Comparison of ENCODE assay signal across 9 mouse cellular contexts in genomic region chr7:16103760-16104159, GRCm38 (mm10). TPM values are rescaled to one million over a fixed set of nuclear protein-coding genes. Genes with fewer than 3 reads are reported as not detected.
A peak's percentile ranks its signal among the peaks of the same experiment; 100 is the strongest.
DNase-seq lines count a peak whose midpoint lies in the region; ATAC-seq and TF ChIP-seq lines count a peak whose summit lies in the region.
"Had no signal": no experiment of that assay in that cellular context is flagged by ENCODE, and none has a peak within 500 bp of the region (broad histone marks: within the 10 kb centered on the region; RNA-seq: fewer than 3 reads in every experiment).

No protein-coding gene starts in this region.

- H3K9me3 ChIP-seq in midbrain, embryonic 14.5 days (ENCODE audit: control insufficient read depth, low read length), result no peaks in the 10 kb centered on the region

- H3K9ac ChIP-seq in midbrain, embryonic 14.5 days (replicated peaks; ENCODE audit: low read length), result no peak overlapping the region; the same call in 1 of the 2 replicates

- DNase-seq in kidney, adult 2 months, result peak; percentile 7
- DNase-seq in kidney, postnatal 25 days, result no peak
- peak; percentile 97 for DNase-seq in cerebellum, adult 11-12 months
- DNase-seq in heart, postnatal 4 days, result peak; percentile 44
- peak; percentile 36 for DNase-seq in midbrain, embryonic 14.5 days
- DNase-seq in thymus, postnatal 0 days (ENCODE audit: low spot score), result no peak
- no peak for DNase-seq in kidney, postnatal 4 days

- peaks cover 13% of the 10 kb centered on the region; the same call in 1 of the 2 replicates for H3K4me1 ChIP-seq in kidney, adult 2 months (ENCODE audit: control insufficient read depth, insufficient read depth, low read length)
- peaks cover 21% of the 10 kb centered on the region for H3K4me1 ChIP-seq in midbrain, embryonic 14.5 days (ENCODE audit: control insufficient read depth, insufficient read depth, low read length)

- H3K4me2 ChIP-seq in midbrain, embryonic 14.5 days (ENCODE audit: low read length), result no peak overlapping the region

- no peak overlapping the region for H3K4me3 ChIP-seq in kidney, adult 2 months (ENCODE audit: insufficient read depth, low read depth, low read length)
- no peak overlapping the region for H3K4me3 ChIP-seq in midbrain, embryonic 14.5 days (replicated peaks; ENCODE audit: low read depth, low read length)

- no peak for TF ChIP-seq POLR2A in kidney, adult 2 months (IDR thresholded peaks at IDR 0.05; ENCODE audit: low read depth, low read length)

- 62% methylated on average over 6 of the region's 6 CpGs for WGBS in kidney, adult 2 months
- 63% methylated on average over 6 of the region's 6 CpGs for WGBS in midbrain, embryonic 14.5 days

- no peak overlapping the region for H3K27ac ChIP-seq in kidney, adult 2 months (ENCODE audit: insufficient read depth, low read depth, low read length)
- H3K27ac ChIP-seq in midbrain, embryonic 14.5 days (replicated peaks; ENCODE audit: low read depth, low read length), result 0 out of 2 replicates have a peak overlapping the region, but pooled peaks have one; percentile 14

- ATAC-seq in midbrain, embryonic 14.5 days (ENCODE audit: low FRiP score, low TSS enrichment), result peak; percentile 47; the same call in 1 of the 2 replicates
- ATAC-seq in erythroid progenitor cell, adult 5-6 weeks (replicated peaks; ENCODE audit: low FRiP score, poor library complexity, severe bottlenecking), result no peak

- no peaks in the 10 kb centered on the region for H3K27me3 ChIP-seq in kidney, adult 2 months (replicated peaks; ENCODE audit: control insufficient read depth, insufficient read depth, low read length)
- H3K27me3 ChIP-seq in midbrain, embryonic 14.5 days (ENCODE audit: control insufficient read depth, insufficient read depth, low read length), result no peaks in the 10 kb centered on the region

- no peak for TF ChIP-seq CTCF in kidney, adult 2 months (conservative IDR thresholded peaks at IDR 0.05; ENCODE audit: insufficient read depth, insufficient read length, low read depth, low read length)

- H3K36me3 ChIP-seq in kidney, adult 2 months (ENCODE audit: control insufficient read depth, insufficient read depth, low read length), result no peaks in the 10 kb centered on the region
- H3K36me3 ChIP-seq in midbrain, embryonic 14.5 days (ENCODE audit: control insufficient read depth, insufficient read depth, low read length), result peaks cover 42% of the 10 kb centered on the region

RNA-seq across cellular contexts. Expression of gene Napa, which starts 5.5 kb away (rescaled TPM):
- 177 and 207 TPM in 2 replicates for polyA plus RNA-seq in kidney, adult 2 months (2012; rRNA removed)
- total RNA-seq in heart, postnatal 4 days (2021), result 100 to 1,000 TPM in 1 of 2 experiments, 10 to 100 TPM in 1; 90.4 to 104 TPM
- 209 and 245 TPM in 2 replicates for polyA plus RNA-seq in midbrain, embryonic 14.5 days (2014; fragmentation: Nextera tagmentation; extraction: Ambion mirVana)
- polyA plus RNA-seq in thymus, postnatal 0 days (2015; fragmentation: Nextera tagmentation; extraction: Ambion mirVana), result 152 and 172 TPM in 2 replicates
- 282 and 315 TPM in 2 replicates for total RNA-seq in erythroid progenitor cell, adult 5-6 weeks (2015; ENCODE audit: low replicate concordance)
- 141 and 162 TPM in 2 replicates for total RNA-seq in erythroid progenitor cell, adult 5-6 weeks (2017; ENCODE audit: low replicate concordance)

RNA-seq across cellular contexts. Expression of gene Kptn, which starts 15.9 kb away (rescaled TPM):
- 28.7 and 32.5 TPM in 2 replicates for polyA plus RNA-seq in kidney, adult 2 months (2012; rRNA removed)
- 10 to 100 TPM; 23.8 to 25.9 TPM for total RNA-seq in heart, postnatal 4 days (2021)
- polyA plus RNA-seq in midbrain, embryonic 14.5 days (2014; fragmentation: Nextera tagmentation; extraction: Ambion mirVana), result 33.1 and 40.5 TPM in 2 replicates
- polyA plus RNA-seq in thymus, postnatal 0 days (2015; fragmentation: Nextera tagmentation; extraction: Ambion mirVana), result 15.9 and 18.5 TPM in 2 replicates
- 2.9 and 8.6 TPM in 2 replicates for total RNA-seq in erythroid progenitor cell, adult 5-6 weeks (2015; ENCODE audit: low replicate concordance)
- total RNA-seq in erythroid progenitor cell, adult 5-6 weeks (2017; ENCODE audit: low replicate concordance), result 2.2 and 5.2 TPM in 2 replicates

RNA-seq across cellular contexts. Expression of gene Slc8a2, which starts 25.9 kb away (rescaled TPM):
- 0.33 and 0.38 TPM in 2 replicates for polyA plus RNA-seq in kidney, adult 2 months (2012; rRNA removed)
- total RNA-seq in heart, postnatal 4 days (2021), result 1 to 10 TPM; 2.0 TPM
- 1.1 and 1.2 TPM in 2 replicates for polyA plus RNA-seq in midbrain, embryonic 14.5 days (2014; fragmentation: Nextera tagmentation; extraction: Ambion mirVana)
- 0.03 and 0.04 TPM in 2 replicates for polyA plus RNA-seq in thymus, postnatal 0 days (2015; fragmentation: Nextera tagmentation; extraction: Ambion mirVana)
- total RNA-seq in erythroid progenitor cell, adult 5-6 weeks (2015; ENCODE audit: low replicate concordance), result not detected in 2 replicates
- total RNA-seq in erythroid progenitor cell, adult 5-6 weeks (2017; ENCODE audit: low replicate concordance), result 0.26 TPM in 1 of 2 replicates, not detected in the other
- total RNA-seq: MEL had no signal

RNA-seq across cellular contexts. Expression of gene Zfp541, which starts 42.1 kb away (rescaled TPM):
- 0.03 TPM in 1 of 2 replicates, not detected in the other for polyA plus RNA-seq in kidney, adult 2 months (2012; rRNA removed)
- not detected for total RNA-seq in heart, postnatal 4 days (2021)
- 0.09 and 0.13 TPM in 2 replicates for polyA plus RNA-seq in midbrain, embryonic 14.5 days (2014; fragmentation: Nextera tagmentation; extraction: Ambion mirVana)
- 0.13 and 0.36 TPM in 2 replicates for polyA plus RNA-seq in thymus, postnatal 0 days (2015; fragmentation: Nextera tagmentation; extraction: Ambion mirVana)
- not detected in 2 replicates for total RNA-seq in erythroid progenitor cell, adult 5-6 weeks (2015; ENCODE audit: low replicate concordance)
- total RNA-seq in erythroid progenitor cell, adult 5-6 weeks (2017; ENCODE audit: low replicate concordance), result not detected in 2 replicates
- total RNA-seq: MEL had no signal

RNA-seq across cellular contexts. Expression of gene Bicra, which starts 56.0 kb away (rescaled TPM):
- polyA plus RNA-seq in kidney, adult 2 months (2012; rRNA removed), result 7.9 and 8.6 TPM in 2 replicates
- 1 to 10 TPM; 7.6 to 7.8 TPM for total RNA-seq in heart, postnatal 4 days (2021)
- 6.5 and 9.0 TPM in 2 replicates for polyA plus RNA-seq in midbrain, embryonic 14.5 days (2014; fragmentation: Nextera tagmentation; extraction: Ambion mirVana)
- polyA plus RNA-seq in thymus, postnatal 0 days (2015; fragmentation: Nextera tagmentation; extraction: Ambion mirVana), result 2.9 and 4.9 TPM in 2 replicates
- 5.4 and 16.6 TPM in 2 replicates for total RNA-seq in erythroid progenitor cell, adult 5-6 weeks (2015; ENCODE audit: low replicate concordance)
- 1.9 and 2.0 TPM in 2 replicates for total RNA-seq in erythroid progenitor cell, adult 5-6 weeks (2017; ENCODE audit: low replicate concordance)

Comparison
In these comparisons a context has a peak if more than half of its experiments do, and no peak if none do; other contexts are left out.
1. DNase-seq: peak in kidney, adult 2 months (single experiment), cerebellum, adult 11-12 months (single experiment), heart, postnatal 4 days (single experiment) and midbrain, embryonic 14.5 days (single experiment); none in kidney, postnatal 25 days (0 of 2), thymus, postnatal 0 days (single experiment) and kidney, postnatal 4 days (0 of 2).